Mouse (Mus musculus): Measurements from ENCODE around the gene Pygm.

- TF ChIP-seq EP300 (IDR thresholded peaks at IDR 0.05; ENCODE audit: low read depth), result no peak
- no peak for TF ChIP-seq CTCF (IDR thresholded peaks at IDR 0.05; ENCODE audit: low read depth)
These were observed 14.0 kb upstream of the Pygm start for GRCm38 (mm10) chr19:6370175-6370574.
